Mouse (Mus musculus): ENCODE measurements around the gene Dph3.

Gene Dph3

GRCm38 (mm10) chr14:32084761-32085485 is 606 bp downstream of the Dph3 start, which contains the start of gene Oxnad1:
Gene Oxnad1 (plus strand): TSS chr14:32085374.
- DNase-seq (ENCODE audit: low spot score): no peak

GRCm38 (mm10) chr14:32083466-32083865 is 2.1 kb downstream of the Dph3 start:
- no peak for DNase-seq (ENCODE audit: low spot score)

GRCm38 (mm10) chr14:32082891-32083290 is 2.6 kb downstream of the Dph3 start:
- DNase-seq (ENCODE audit: low spot score): no peak

- DNase-seq (ENCODE audit: low spot score): no peak
Measured at GRCm38 (mm10) chr14:32081026-32081425, 4.5 kb downstream of the Dph3 start.

- DNase-seq (ENCODE audit: low spot score): peak; percentile 35
Measured at GRCm38 (mm10) chr14:32076896-32077575, 8.5 kb downstream of the Dph3 start.

- DNase-seq (ENCODE audit: low spot score): no peak
Measured at GRCm38 (mm10) chr14:32073901-32074300, 11.6 kb downstream of the Dph3 start.

- DNase-seq (ENCODE audit: low spot score): no peak
Measured at GRCm38 (mm10) chr14:32073211-32073685, 12.3 kb downstream of the Dph3 start.

GRCm38 (mm10) chr14:32072807-32073206 is 12.7 kb downstream of the Dph3 start:
- DNase-seq (ENCODE audit: low spot score): no peak

- DNase-seq (ENCODE audit: low spot score): no peak
Measured at GRCm38 (mm10) chr14:32061398-32061797, 24.1 kb downstream of the Dph3 start.

GRCm38 (mm10) chr14:32057664-32058063 is 27.9 kb downstream of the Dph3 start:
- no peak for DNase-seq (ENCODE audit: low spot score)

- DNase-seq (ENCODE audit: low spot score): no peak
Measured at GRCm38 (mm10) chr14:32056675-32057074, 28.9 kb downstream of the Dph3 start.

GRCm38 (mm10) chr14:32055781-32056180 is 29.7 kb downstream of the Dph3 start:
- DNase-seq (ENCODE audit: low spot score): no peak

GRCm38 (mm10) chr14:32054788-32055187 is 30.7 kb downstream of the Dph3 start:
- DNase-seq (ENCODE audit: low spot score): no peak

- no peak for DNase-seq (ENCODE audit: low spot score)
Measured at GRCm38 (mm10) chr14:32053895-32054294, 31.6 kb downstream of the Dph3 start.

GRCm38 (mm10) chr14:32050171-32050570 is 35.4 kb downstream of the Dph3 start:
- no peak for DNase-seq (ENCODE audit: low spot score)

GRCm38 (mm10) chr14:32046357-32046756 is 39.2 kb downstream of the Dph3 start:
- DNase-seq (ENCODE audit: low spot score): no peak

- DNase-seq (ENCODE audit: low spot score): no peak
Measured at GRCm38 (mm10) chr14:32042108-32042507, 43.4 kb downstream of the Dph3 start.

GRCm38 (mm10) chr14:32037661-32038252 is 47.8 kb downstream of the Dph3 start:
- DNase-seq (ENCODE audit: low spot score): no peak

GRCm38 (mm10) chr14:32036482-32036881 is 49.0 kb downstream of the Dph3 start:
- DNase-seq (ENCODE audit: low spot score): no peak

- peak; percentile 28 for DNase-seq (ENCODE audit: low spot score)
Measured at GRCm38 (mm10) chr14:32032522-32032921, 53.0 kb downstream of the Dph3 start.
